Mouse (Mus musculus) hindbrain, postnatal 0 days (tissue): ENCODE results near the gene Olfr68. TPM values are rescaled to one million over a fixed set of nuclear protein-coding genes. Genes with fewer than 3 reads are reported as not detected.

ENCODE experiments used
- ATAC-seq: fragments of 200-750 bp; cut with Nextera tagmentation; 2 replicates; pipeline ENCODE4 v1.8.0; 2017; ENCODE audit warnings: mild to moderate bottlenecking, moderate TSS enrichment, moderate library complexity
- DNase-seq: peaks from one replicate; pipeline ENCODE4 v3.0.0-alpha.2; 2015; ENCODE audit warnings: low spot score
- H3K27ac ChIP-seq: fragments of 300-500 bp; sonication (generic); 2 replicates; pipeline ENCODE4 v1.5.1; 2014; ENCODE audit warnings: mild to moderate bottlenecking
- H3K27me3 ChIP-seq: fragments of 300-500 bp; sonication (generic); 2 replicates; pipeline ENCODE4 v1.6.1; 2014; ENCODE audit warnings: low read length, mixed read lengths; ENCODE audit not compliant: insufficient read depth
- H3K36me3 ChIP-seq: fragments of 300-500 bp; sonication (generic); 2 replicates; pipeline ENCODE4 v1.6.1; 2014; ENCODE audit warnings: low read length, mixed read lengths; ENCODE audit not compliant: insufficient read depth
- H3K4me1 ChIP-seq: fragments of 300-500 bp; sonication (generic); 2 replicates; pipeline ENCODE4 v1.6.1; 2014; ENCODE audit warnings: antibody characterized with exemption, low read length, mixed read lengths; ENCODE audit not compliant: insufficient read depth
- H3K4me2 ChIP-seq: fragments of 300-500 bp; sonication (generic); 2 replicates; pipeline ENCODE4 v1.6.1; 2014; ENCODE audit warnings: low read depth, mild to moderate bottlenecking, low read length, moderate library complexity, mixed read lengths
- H3K4me3 ChIP-seq: fragments of 300-500 bp; sonication (generic); 2 replicates; pipeline ENCODE4 v1.5.1; 2014; ENCODE audit warnings: low read length
- H3K9ac ChIP-seq: fragments of 300-500 bp; sonication (generic); replicated peaks from 2 replicates; pipeline ENCODE4 v1.6.1; 2014; ENCODE audit warnings: mild to moderate bottlenecking, low read length, moderate library complexity, mixed read lengths
- H3K9me3 ChIP-seq: fragments of 300-500 bp; sonication (generic); 2 replicates; pipeline ENCODE4 v1.6.1; 2016; ENCODE audit warnings: low read length, mixed read lengths
- CTCF ChIP-seq: IDR thresholded peaks from 2 replicates; pipeline ENCODE4 v1.5.1; 2016; ENCODE audit warnings: antibody characterized with exemption, control low read depth, low read depth
- WGBS: fragments of 180-500 bp; shearing (Covaris S2); extraction: QIAGEN DNeasy Blood & Tissue Kit; methylation state at CpG from one replicate; pipeline ENCODE4 v1.1.7; 2014; 5-methylcytosine and 5-hydroxymethylcytosine counted together
- polyA plus RNA-seq: library from polyadenylated mRNA; unstranded; fragments of >200 nt; fragmentation: Nextera tagmentation; extraction: Ambion mirVana; gene quantifications from 2 replicates; pipeline ENCODE4 v1.2.1, GENCODE M21; 2015
- total RNA-seq: library from RNA; depleted of rRNA; stranded (reverse); fragments of >200 nt; gene quantifications from 2 replicates; pipeline ENCODE4 v1.2.3, GENCODE M21; 2014; rRNA removed

Olfr68 gene
- total and polyA plus RNA-seq, 2 experiments from 2014 or later: not detected

GRCm38 (mm10) chr7:103757233-103757632 is 22.3 kb downstream of the Olfr68 start, which contains the start of gene Olfr630:
Gene Olfr630 (minus strand): TSS chr7:103757333.
- DNase-seq: no peak
- TF ChIP-seq CTCF: no peak
- H3K9ac ChIP-seq: no peak within 1 kb of the TSS
- no peak for ATAC-seq
- 41% methylated on average over 2 of the region's 2 CpGs for WGBS
- no peaks in the 10 kb centered on the region for H3K36me3 ChIP-seq
- H3K9me3 ChIP-seq: no peaks in the 10 kb centered on the region
- H3K4me1 ChIP-seq: no peaks in the 10 kb centered on the region
- no peaks in the 10 kb centered on the region for H3K27me3 ChIP-seq
- no peak within 1 kb of the TSS for H3K4me2 ChIP-seq
- H3K4me3 ChIP-seq: no peak within 1 kb of the TSS
- no peak within 1 kb of the TSS for H3K27ac ChIP-seq

DNA sequence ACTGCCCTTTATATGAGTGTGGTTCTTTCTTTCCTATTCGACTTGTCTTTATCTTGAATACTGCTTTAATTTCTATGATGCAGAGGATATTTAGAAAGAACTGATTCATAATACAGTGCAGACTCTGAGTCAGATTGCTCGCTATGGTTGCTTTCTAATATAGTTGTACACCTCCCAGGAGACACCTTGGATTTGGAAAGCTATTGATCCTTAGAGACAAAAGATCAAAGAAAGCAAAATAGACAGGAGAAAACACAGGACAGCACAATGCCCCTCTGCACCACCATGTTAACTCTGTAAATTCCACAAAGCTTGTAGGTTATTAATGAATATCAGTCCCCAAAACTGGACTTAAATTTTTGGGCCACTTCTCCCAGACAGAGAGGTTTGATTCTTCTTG is 34.7 kb downstream of the Olfr68 start, which contains the start of gene Olfr629:
Olfr629 (minus strand) TSS at position 101 of the 400 bp plus-strand sequence.
- WGBS: 75% methylated on average over 2 of the region's 2 CpGs
- Histone ChIP-seq H3K36me3 (no peaks in the 10 kb centered on the region), H3K4me3 (no peak within 1 kb of the TSS), H3K9me3 (no peaks in the 10 kb centered on the region), H3K27ac (no peak within 1 kb of the TSS), H3K4me1 (no peaks in the 10 kb centered on the region), H3K9ac (no peak within 1 kb of the TSS), H3K4me2 (no peak within 1 kb of the TSS), H3K27me3 (no peaks in the 10 kb centered on the region)
- no peak for TF ChIP-seq CTCF
- DNase-seq (no peak), ATAC-seq (no peak)

GRCm38 (mm10) chr7:103730074-103730473 is 49.4 kb downstream of the Olfr68 start, which contains the start of gene Olfr628:
Gene Olfr628 (plus strand): TSS chr7:103730374.
- no peaks in the 10 kb centered on the region for H3K36me3 ChIP-seq
- H3K9me3 ChIP-seq: no peaks in the 10 kb centered on the region
- TF ChIP-seq CTCF: no peak
- no peak within 1 kb of the TSS for H3K4me3 ChIP-seq
- no peak within 1 kb of the TSS for H3K4me2 ChIP-seq
- H3K27ac ChIP-seq: no peak within 1 kb of the TSS
- ATAC-seq: no peak
- WGBS: 91% methylated on average over 1 of the region's 1 CpGs
- no peaks in the 10 kb centered on the region for H3K4me1 ChIP-seq
- H3K27me3 ChIP-seq: no peaks in the 10 kb centered on the region
- H3K9ac ChIP-seq: no peak within 1 kb of the TSS
- no peak for DNase-seq

Other genes starting within 250 kb of the Olfr68 start
Only the 30 nearest of the 33 such genes appear.
- not detected in 2 replicates for gene Olfr613, start 231.6 kb downstream of the Olfr68 start, total RNA-seq
- gene Olfr613, start 231.6 kb downstream of the Olfr68 start, polyA plus RNA-seq: not detected in 2 replicates
- gene Olfr615, start 223.6 kb downstream of the Olfr68 start, total RNA-seq: not detected in 2 replicates
- not detected in 2 replicates for gene Olfr615, start 223.6 kb downstream of the Olfr68 start, polyA plus RNA-seq
- gene Olfr616, start 210.6 kb downstream of the Olfr68 start, total RNA-seq: not detected in 2 replicates
- gene Olfr616, start 210.6 kb downstream of the Olfr68 start, polyA plus RNA-seq: not detected in 2 replicates
- gene Olfr617, start 206.6 kb downstream of the Olfr68 start, total RNA-seq: not detected in 2 replicates
- gene Olfr617, start 206.6 kb downstream of the Olfr68 start, polyA plus RNA-seq: not detected in 2 replicates
- 0.11 TPM in 1 of 2 replicates, not detected in the other for gene Olfr618, start 189.6 kb downstream of the Olfr68 start, total RNA-seq
- not detected in 2 replicates for gene Olfr618, start 189.6 kb downstream of the Olfr68 start, polyA plus RNA-seq
- gene Olfr619, start 179.1 kb downstream of the Olfr68 start, total RNA-seq: not detected in 2 replicates
- gene Olfr619, start 179.1 kb downstream of the Olfr68 start, polyA plus RNA-seq: not detected in 2 replicates
- gene Olfr620, start 167.2 kb downstream of the Olfr68 start, total RNA-seq: not detected in 2 replicates
- not detected in 2 replicates for gene Olfr620, start 167.2 kb downstream of the Olfr68 start, polyA plus RNA-seq
- gene Olfr622, start 137.0 kb downstream of the Olfr68 start, total RNA-seq: not detected in 2 replicates
- gene Olfr622, start 137.0 kb downstream of the Olfr68 start, polyA plus RNA-seq: not detected in 2 replicates
- not detected in 2 replicates for gene Olfr623, start 116.0 kb downstream of the Olfr68 start, total RNA-seq
- gene Olfr623, start 116.0 kb downstream of the Olfr68 start, polyA plus RNA-seq: not detected in 2 replicates
- gene Olfr624, start 108.5 kb downstream of the Olfr68 start, total RNA-seq: not detected in 2 replicates
- gene Olfr624, start 108.5 kb downstream of the Olfr68 start, polyA plus RNA-seq: 0.05 TPM in 1 of 2 replicates, not detected in the other
- gene Olfr625-ps1, start 97.0 kb downstream of the Olfr68 start, total RNA-seq: not detected in 2 replicates
- not detected in 2 replicates for gene Olfr625-ps1, start 97.0 kb downstream of the Olfr68 start, polyA plus RNA-seq
- not detected in 2 replicates for gene Olfr243, start 65.0 kb downstream of the Olfr68 start, total RNA-seq
- not detected in 2 replicates for gene Olfr243, start 65.0 kb downstream of the Olfr68 start, polyA plus RNA-seq
- gene Olfr628, start 49.3 kb downstream of the Olfr68 start, total RNA-seq: not detected in 2 replicates
- gene Olfr628, start 49.3 kb downstream of the Olfr68 start, polyA plus RNA-seq: not detected in 2 replicates
- not detected in 2 replicates for gene Olfr629, start 34.8 kb downstream of the Olfr68 start, total RNA-seq
- not detected in 2 replicates for gene Olfr629, start 34.8 kb downstream of the Olfr68 start, polyA plus RNA-seq
- gene Olfr630, start 22.4 kb downstream of the Olfr68 start, total RNA-seq: not detected in 2 replicates
- not detected in 2 replicates for gene Olfr630, start 22.4 kb downstream of the Olfr68 start, polyA plus RNA-seq
- gene Olfr69, start 8.1 kb downstream of the Olfr68 start, total RNA-seq: not detected in 2 replicates
- not detected in 2 replicates for gene Olfr69, start 8.1 kb downstream of the Olfr68 start, polyA plus RNA-seq
- not detected in 2 replicates for gene Olfr67, start 12.1 kb upstream of the Olfr68 start, total RNA-seq
- gene Olfr67, start 12.1 kb upstream of the Olfr68 start, polyA plus RNA-seq: not detected in 2 replicates
- 146 and 311 TPM in 2 replicates for gene Hbb-bt, start 34.3 kb upstream of the Olfr68 start, total RNA-seq
- 213 and 218 TPM in 2 replicates for gene Hbb-bt, start 34.3 kb upstream of the Olfr68 start, polyA plus RNA-seq
- 1,334 and 1,616 TPM in 2 replicates for gene Hbb-bs, start 48.4 kb upstream of the Olfr68 start, total RNA-seq
- 849 and 1,064 TPM in 2 replicates for gene Hbb-bs, start 48.4 kb upstream of the Olfr68 start, polyA plus RNA-seq
- not detected in 2 replicates for gene Hbb-bh2, start 60.8 kb upstream of the Olfr68 start, total RNA-seq
- gene Hbb-bh2, start 60.8 kb upstream of the Olfr68 start, polyA plus RNA-seq: not detected in 2 replicates
- gene Hbb-bh1, start 63.5 kb upstream of the Olfr68 start, total RNA-seq: not detected in 2 replicates
- not detected in 2 replicates for gene Hbb-bh1, start 63.5 kb upstream of the Olfr68 start, polyA plus RNA-seq
- gene Hbb-y, start 73.5 kb upstream of the Olfr68 start, total RNA-seq: not detected in 2 replicates
- gene Hbb-y, start 73.5 kb upstream of the Olfr68 start, polyA plus RNA-seq: 0.30 and 1.1 TPM in 2 replicates
- gene Olfr66, start 106.6 kb upstream of the Olfr68 start, total RNA-seq: not detected in 2 replicates
- gene Olfr66, start 106.6 kb upstream of the Olfr68 start, polyA plus RNA-seq: not detected in 2 replicates
- not detected in 2 replicates for gene Olfr64, start 114.8 kb upstream of the Olfr68 start, total RNA-seq
- not detected in 2 replicates for gene Olfr64, start 114.8 kb upstream of the Olfr68 start, polyA plus RNA-seq
- not detected in 2 replicates for gene Olfr65, start 123.8 kb upstream of the Olfr68 start, total RNA-seq
- gene Olfr65, start 123.8 kb upstream of the Olfr68 start, polyA plus RNA-seq: not detected in 2 replicates
- gene Olfr631, start 149.1 kb upstream of the Olfr68 start, total RNA-seq: not detected in 2 replicates
- gene Olfr631, start 149.1 kb upstream of the Olfr68 start, polyA plus RNA-seq: not detected in 2 replicates
- gene Olfr632, start 154.6 kb upstream of the Olfr68 start, total RNA-seq: not detected in 2 replicates
- gene Olfr632, start 154.6 kb upstream of the Olfr68 start, polyA plus RNA-seq: not detected in 2 replicates
- not detected in 2 replicates for gene Olfr633, start 164.7 kb upstream of the Olfr68 start, total RNA-seq
- not detected in 2 replicates for gene Olfr633, start 164.7 kb upstream of the Olfr68 start, polyA plus RNA-seq
- not detected in 2 replicates for gene Olfr635, start 191.5 kb upstream of the Olfr68 start, total RNA-seq
- gene Olfr635, start 191.5 kb upstream of the Olfr68 start, polyA plus RNA-seq: not detected in 2 replicates
- gene Olfr638, start 219.0 kb upstream of the Olfr68 start, total RNA-seq: not detected in 2 replicates
- gene Olfr638, start 219.0 kb upstream of the Olfr68 start, polyA plus RNA-seq: not detected in 2 replicates